In the genomic region with DNA sequence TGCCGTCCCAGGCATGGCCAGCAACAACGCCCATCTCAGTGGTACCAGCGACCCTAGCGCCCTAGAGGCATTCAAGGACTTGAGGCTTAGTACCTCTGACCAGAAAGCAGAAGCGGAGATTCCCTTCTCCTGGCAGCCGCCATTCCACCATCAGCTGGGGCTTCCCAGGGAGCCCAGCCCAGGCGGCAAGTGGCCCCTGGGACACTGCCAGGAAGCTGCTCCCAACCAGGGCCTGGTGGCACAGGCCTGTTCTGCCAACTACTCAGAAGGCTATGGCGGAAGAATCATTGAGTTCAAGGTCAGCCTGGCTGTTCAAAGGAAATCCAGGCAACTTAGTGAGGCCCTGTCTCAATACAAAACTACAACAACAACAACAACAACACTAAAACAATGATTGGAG, we compare ENCODE assay signal across 10 mouse cellular contexts.
DNase-seq lines count a peak whose midpoint lies in the region; ATAC-seq lines count a peak whose summit lies in the region.
"Had no signal": no experiment of that assay in that cellular context is flagged by ENCODE, and none has a peak within 500 bp of the region (broad histone marks: within the 10 kb centered on the region; RNA-seq: fewer than 3 reads in every experiment).

No protein-coding gene starts in this region.

- WGBS in midbrain, embryonic 13.5 days, result 57% methylated on average over 8 of the region's 8 CpGs
- 63% methylated on average over 8 of the region's 8 CpGs for WGBS in midbrain, embryonic 14.5 days
- WGBS in hindbrain, embryonic 13.5 days, result 71% methylated on average over 8 of the region's 8 CpGs
- 67% methylated on average over 8 of the region's 8 CpGs for WGBS in midbrain, embryonic 16.5 days

- peak; percentile 78 for DNase-seq in adrenal gland, adult 2 months
- DNase-seq in adrenal gland, postnatal 4 days (ENCODE audit: low spot score in 2 of 2), result no peak
- DNase-seq in midbrain, embryonic 14.5 days, result no peak
- DNase-seq in left cerebral cortex, postnatal 36 days (ENCODE audit: low spot score in 2 of 2), result no peak
- DNase-seq in urinary bladder, postnatal 4 days (ENCODE audit: low spot score in 2 of 2), result no peak

- ATAC-seq in midbrain, embryonic 13.5 days, result no peak
- ATAC-seq in midbrain, embryonic 14.5 days (ENCODE audit: low FRiP score, low TSS enrichment), result no peak
- no peak for ATAC-seq in hindbrain, embryonic 13.5 days (ENCODE audit: low FRiP score)
- ATAC-seq in midbrain, embryonic 16.5 days, result no peak

- H3K4me2 ChIP-seq in midbrain, embryonic 13.5 days (replicated peaks), result no peak overlapping the region
- no peak overlapping the region for H3K4me2 ChIP-seq in midbrain, embryonic 14.5 days (ENCODE audit: low read length)
- no peak overlapping the region for H3K4me2 ChIP-seq in hindbrain, embryonic 13.5 days
- no peak overlapping the region for H3K4me2 ChIP-seq in midbrain, embryonic 16.5 days (ENCODE audit: low read length)
- H3K4me2 ChIP-seq: lung, embryonic 15.5 days had no signal

- no peak overlapping the region for H3K9ac ChIP-seq in midbrain, embryonic 13.5 days (replicated peaks)
- no peak overlapping the region for H3K9ac ChIP-seq in midbrain, embryonic 14.5 days (replicated peaks; ENCODE audit: low read length)
- no peak overlapping the region for H3K9ac ChIP-seq in hindbrain, embryonic 13.5 days
- no peak overlapping the region for H3K9ac ChIP-seq in midbrain, embryonic 16.5 days (ENCODE audit: low read depth, low read length)
- H3K9ac ChIP-seq: lung, embryonic 15.5 days had no signal

- intact Hi-C loops in left cerebral cortex, postnatal 36 days (cut with DNase I), result no loop called here

- H3K4me3 ChIP-seq in midbrain, embryonic 13.5 days (replicated peaks), result no peak overlapping the region
- no peak overlapping the region for H3K4me3 ChIP-seq in midbrain, embryonic 14.5 days (replicated peaks; ENCODE audit: low read depth, low read length)
- H3K4me3 ChIP-seq in hindbrain, embryonic 13.5 days, result no peak overlapping the region
- no peak overlapping the region for H3K4me3 ChIP-seq in midbrain, embryonic 16.5 days (ENCODE audit: low read depth, low read length)
- H3K4me3 ChIP-seq: left cerebral cortex, adult 2 months; lung, embryonic 15.5 days had no signal

- H3K9me3 ChIP-seq in midbrain, embryonic 13.5 days, result no peaks in the 10 kb centered on the region
- no peaks in the 10 kb centered on the region for H3K9me3 ChIP-seq in midbrain, embryonic 14.5 days (ENCODE audit: control insufficient read depth, low read length)
- H3K9me3 ChIP-seq in hindbrain, embryonic 13.5 days, result no peaks in the 10 kb centered on the region
- H3K9me3 ChIP-seq in midbrain, embryonic 16.5 days (replicated peaks; ENCODE audit: control insufficient read depth, low read length, poor library complexity, severe bottlenecking), result no peaks in the 10 kb centered on the region
- H3K9me3 ChIP-seq: lung, embryonic 15.5 days had no signal

- H3K27ac ChIP-seq in midbrain, embryonic 13.5 days, result peak overlapping the region; percentile 51; the same call in 1 of the 2 replicates
- no peak overlapping the region for H3K27ac ChIP-seq in midbrain, embryonic 14.5 days (replicated peaks; ENCODE audit: low read depth, low read length)
- 0 out of 2 replicates have a peak overlapping the region, but pooled peaks have one; percentile 9 for H3K27ac ChIP-seq in hindbrain, embryonic 13.5 days
- peak overlapping the region; percentile 31; the same call in 1 of the 2 replicates for H3K27ac ChIP-seq in midbrain, embryonic 16.5 days (ENCODE audit: low read length)
- H3K27ac ChIP-seq: lung, embryonic 15.5 days had no signal

- peaks cover 96% of the 10 kb centered on the region for H3K4me1 ChIP-seq in midbrain, embryonic 13.5 days (replicated peaks)
- peaks cover 55% of the 10 kb centered on the region for H3K4me1 ChIP-seq in midbrain, embryonic 14.5 days (ENCODE audit: control insufficient read depth, insufficient read depth, low read length)
- peaks cover 87% of the 10 kb centered on the region for H3K4me1 ChIP-seq in hindbrain, embryonic 13.5 days (replicated peaks)
- H3K4me1 ChIP-seq in midbrain, embryonic 16.5 days (ENCODE audit: control insufficient read depth, insufficient read depth, low read length), result peaks cover 26% of the 10 kb centered on the region

- H3K27me3 ChIP-seq in midbrain, embryonic 13.5 days, result no peaks in the 10 kb centered on the region
- H3K27me3 ChIP-seq in midbrain, embryonic 14.5 days (ENCODE audit: control insufficient read depth, insufficient read depth, low read length), result no peaks in the 10 kb centered on the region
- no peaks in the 10 kb centered on the region for H3K27me3 ChIP-seq in hindbrain, embryonic 13.5 days
- no peaks in the 10 kb centered on the region for H3K27me3 ChIP-seq in midbrain, embryonic 16.5 days (ENCODE audit: control insufficient read depth, insufficient read depth, low read depth, low read length)
- H3K27me3 ChIP-seq: lung, embryonic 15.5 days had no signal

- H3K36me3 ChIP-seq in midbrain, embryonic 13.5 days, result no peaks in the 10 kb centered on the region; the same call in 1 of the 2 replicates
- no peaks in the 10 kb centered on the region for H3K36me3 ChIP-seq in midbrain, embryonic 14.5 days (ENCODE audit: control insufficient read depth, insufficient read depth, low read length)
- H3K36me3 ChIP-seq in hindbrain, embryonic 13.5 days, result no peaks in the 10 kb centered on the region
- H3K36me3 ChIP-seq in midbrain, embryonic 16.5 days (ENCODE audit: control insufficient read depth, insufficient read depth, low read length), result no peaks in the 10 kb centered on the region
- H3K36me3 ChIP-seq: lung, embryonic 15.5 days had no signal
